Mouse (Mus musculus) cerebellum, adult 2 months (tissue): ENCODE measurements around the gene Ppp5c.

Experiments used
- CTCF ChIP-seq: fragments of 200-500 bp; IDR thresholded peaks from 2 replicates; pipeline ENCODE4 v1.5.1; 2011; ENCODE audit warnings: low read depth, mild to moderate bottlenecking, control low read depth, low read length, moderate library complexity, borderline replicate concordance; ENCODE audit not compliant: insufficient read depth
- POLR2A ChIP-seq: fragments of 200-500 bp; IDR thresholded peaks from 2 replicates; pipeline ENCODE4 v1.6.1; 2011; ENCODE audit warnings: low read length, control low read depth, borderline replicate concordance; ENCODE audit not compliant: insufficient read depth

GRCm38 (mm10) chr7:17058071-17058689 is 30.5 kb upstream of the Ppp5c start:
- TF ChIP-seq POLR2A (no peak), CTCF (no peak)
